Mouse (Mus musculus) gastrocnemius, postnatal 25 days (tissue): Measurements from ENCODE around the gene Vac14. TPM values are rescaled to one million over a fixed set of nuclear protein-coding genes. Genes with fewer than 3 reads are reported as not detected.

Experiments
- DNase-seq: peaks from one replicate; pipeline ENCODE4 v3.0.0; 2022
- total RNA-seq, 2 experiments: library from RNA; stranded (reverse); gene quantifications; 1 replicate in 1 of 2; 2 replicates in 1 of 2; pipeline ENCODE4 v1.2.3; 2021

The Vac14 gene
- total RNA-seq, 2 experiments from 2014 or later: 15.4 to 16.2 TPM

DNA sequence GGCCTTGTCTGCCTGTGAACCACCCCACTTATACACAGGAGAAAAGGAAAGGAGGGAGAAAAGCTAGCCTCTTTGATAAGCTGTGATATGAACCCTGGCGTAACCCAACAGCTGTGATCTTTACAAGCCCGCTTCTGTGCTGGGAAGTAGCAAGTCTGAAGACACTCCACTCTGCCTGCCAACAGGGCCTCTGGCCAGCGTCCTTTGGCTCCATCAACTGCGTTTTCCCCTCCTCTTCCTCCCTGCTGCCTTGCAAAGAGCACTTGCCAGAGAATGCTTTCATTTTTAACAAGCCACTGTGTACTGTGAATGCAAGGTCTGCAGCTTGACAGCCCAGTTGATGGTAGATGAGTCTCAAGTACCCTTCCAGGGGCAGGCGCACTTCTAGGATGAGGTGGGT lies 69.3 kb downstream of the Vac14 start:
- peak; percentile 82 for DNase-seq

DNA sequence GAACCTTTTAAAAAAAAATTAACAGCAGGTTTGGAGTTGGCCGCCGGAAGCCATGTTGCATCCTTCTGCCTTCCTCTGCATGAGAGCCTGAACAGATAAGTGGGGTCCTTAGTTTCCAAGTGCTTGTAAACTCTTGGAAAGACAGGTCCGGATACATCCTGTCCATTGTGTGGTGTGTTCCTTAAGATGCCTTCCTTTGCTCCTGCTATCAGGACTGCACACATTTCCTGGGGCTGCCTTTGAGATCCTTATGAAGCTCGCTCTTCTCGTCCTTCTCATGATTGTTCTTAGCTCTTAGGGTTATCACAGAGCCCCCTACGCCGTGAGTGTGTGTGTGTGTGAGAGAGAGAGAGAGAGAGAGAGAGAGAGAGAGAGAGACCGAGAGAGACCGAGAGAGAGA lies 71.6 kb downstream of the Vac14 start:
- no peak for DNase-seq

DNA sequence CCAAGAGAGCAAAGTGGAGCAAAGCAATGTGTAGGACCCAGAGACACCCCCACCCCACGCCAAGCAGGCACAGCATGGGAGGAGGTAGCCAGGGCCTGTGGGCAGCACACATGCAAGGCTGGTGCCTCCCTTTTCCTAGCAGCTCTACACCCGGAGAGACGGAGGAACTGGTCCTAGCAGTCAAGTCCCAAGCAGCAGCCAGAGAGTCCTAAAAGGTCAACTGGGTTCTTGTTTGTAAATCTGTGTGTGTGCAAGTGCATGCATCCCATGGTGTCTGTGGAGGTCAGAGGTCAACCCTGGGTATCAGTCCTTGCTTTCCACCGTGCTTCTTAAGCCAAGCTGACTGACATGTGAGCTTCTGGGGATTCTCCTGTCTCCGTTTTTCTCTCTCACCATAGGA lies 75.8 kb downstream of the Vac14 start:
- DNase-seq: no peak

DNA sequence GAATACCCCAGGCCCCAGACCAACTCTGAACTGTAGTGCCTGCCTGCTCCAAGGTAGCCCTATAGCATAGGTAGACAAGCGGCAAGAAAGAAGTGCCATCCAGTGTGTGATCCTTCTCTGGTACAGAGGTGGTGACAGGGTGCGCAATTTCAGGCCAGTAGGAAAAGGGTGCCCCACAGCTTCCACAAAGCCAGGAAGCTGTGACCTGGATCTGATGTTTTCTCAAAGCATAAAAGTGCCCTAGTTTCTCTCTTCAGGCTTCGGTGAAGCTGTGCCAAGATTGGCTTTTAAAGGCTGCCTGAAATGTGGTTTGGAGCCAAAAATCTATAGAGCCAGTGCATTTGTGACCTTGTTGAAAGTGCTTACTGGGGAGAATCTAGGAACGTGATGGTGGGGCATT lies 76.4 kb downstream of the Vac14 start:
- no peak for DNase-seq

DNA sequence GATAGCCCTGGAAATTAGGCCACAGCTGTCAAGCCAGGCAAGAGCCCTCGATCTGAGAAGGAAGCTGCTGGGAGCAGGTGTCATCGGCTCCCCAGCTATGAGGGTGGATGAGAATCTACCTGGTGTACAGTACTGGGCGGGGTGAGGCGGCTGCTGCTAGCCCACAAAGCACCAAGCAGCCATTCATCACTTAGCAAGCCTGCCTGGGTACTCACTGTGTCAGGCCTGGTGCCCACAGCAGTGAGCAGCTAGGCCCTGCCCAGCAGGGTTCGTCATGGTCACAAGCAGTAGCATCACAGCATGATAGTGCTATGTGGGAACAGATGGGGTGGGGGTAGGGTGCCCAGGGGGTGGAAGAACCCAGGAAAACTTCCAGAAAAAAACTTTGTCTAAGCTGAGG lies 77.0 kb downstream of the Vac14 start:
- no peak for DNase-seq

DNA sequence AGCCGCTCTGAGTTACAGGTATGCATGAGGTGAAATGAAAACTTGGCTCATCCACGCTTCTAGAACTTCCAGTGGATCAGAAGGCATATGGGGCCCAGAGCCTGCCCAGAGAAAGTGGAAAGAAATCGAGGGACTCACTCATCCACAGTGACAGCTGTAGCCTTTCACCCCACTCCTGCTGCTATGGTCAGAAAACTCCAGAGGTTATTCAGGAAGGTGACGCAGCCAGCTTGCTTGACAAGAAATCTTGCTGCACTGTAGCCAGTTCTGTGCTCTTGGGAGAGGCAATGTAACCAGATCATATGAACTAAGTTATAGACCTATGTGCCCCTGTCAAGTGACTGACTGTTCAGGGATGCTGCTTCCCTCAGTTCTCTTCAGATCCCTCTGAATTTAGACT lies 77.7 kb downstream of the Vac14 start:
- DNase-seq: no peak

DNA sequence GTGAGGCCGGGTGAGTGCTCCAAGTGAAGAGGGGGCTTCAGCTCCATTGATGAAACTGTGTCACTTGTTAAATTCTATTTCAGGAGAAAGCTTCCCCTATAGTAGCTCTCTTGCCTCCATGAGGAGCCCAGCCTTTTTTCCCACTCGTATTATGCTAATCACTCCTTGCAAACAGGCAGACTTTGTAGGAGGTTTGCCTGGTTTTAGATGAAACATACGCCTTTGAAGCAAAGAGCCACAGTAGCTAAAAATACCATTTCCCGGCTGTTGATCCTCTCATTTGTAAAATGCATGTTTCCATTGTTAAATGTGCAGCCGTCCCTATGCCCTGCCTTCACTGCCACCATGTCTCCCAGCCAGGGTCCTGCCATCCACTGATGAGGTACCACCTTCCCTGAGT lies 79.2 kb downstream of the Vac14 start:
- no peak for DNase-seq

DNA sequence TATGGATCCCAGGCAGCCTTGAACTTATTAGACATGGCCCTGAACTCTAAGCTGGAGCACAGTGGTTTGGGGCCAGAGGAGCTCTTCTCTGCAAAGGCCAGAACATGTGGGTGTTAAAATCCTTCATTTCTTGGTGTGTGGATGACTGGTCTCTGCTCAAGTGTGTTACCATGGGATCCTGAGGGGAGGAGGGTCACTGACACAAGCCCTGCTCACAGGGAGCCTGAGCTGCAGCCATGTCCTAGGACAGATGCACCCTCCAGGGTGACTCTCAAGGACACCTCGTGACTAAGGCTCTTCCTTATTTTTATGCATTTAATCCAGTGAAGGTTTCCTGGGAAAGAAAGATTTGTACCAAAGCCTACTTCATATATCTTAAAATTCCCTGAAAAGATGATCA lies 79.7 kb downstream of the Vac14 start:
- no peak for DNase-seq

DNA sequence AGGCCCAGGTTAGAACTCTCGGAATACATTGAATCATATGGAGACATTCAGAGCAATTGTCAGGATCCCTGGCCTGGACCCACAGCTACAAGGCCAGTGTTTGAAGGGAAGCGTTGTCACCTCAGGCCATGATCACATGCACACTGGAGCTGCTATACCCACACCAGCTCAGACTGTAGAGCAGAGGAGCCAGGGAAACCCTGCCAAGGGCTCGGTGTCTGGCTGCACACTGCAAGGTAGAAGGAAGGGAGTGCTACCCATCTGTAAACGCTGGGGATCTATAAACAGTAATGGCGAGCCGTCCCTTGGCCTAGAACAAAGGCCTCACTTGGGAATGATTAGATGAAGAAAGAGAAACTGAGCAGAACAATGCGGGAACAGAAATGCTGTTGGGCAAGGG lies 81.1 kb downstream of the Vac14 start:
- DNase-seq: no peak

DNA sequence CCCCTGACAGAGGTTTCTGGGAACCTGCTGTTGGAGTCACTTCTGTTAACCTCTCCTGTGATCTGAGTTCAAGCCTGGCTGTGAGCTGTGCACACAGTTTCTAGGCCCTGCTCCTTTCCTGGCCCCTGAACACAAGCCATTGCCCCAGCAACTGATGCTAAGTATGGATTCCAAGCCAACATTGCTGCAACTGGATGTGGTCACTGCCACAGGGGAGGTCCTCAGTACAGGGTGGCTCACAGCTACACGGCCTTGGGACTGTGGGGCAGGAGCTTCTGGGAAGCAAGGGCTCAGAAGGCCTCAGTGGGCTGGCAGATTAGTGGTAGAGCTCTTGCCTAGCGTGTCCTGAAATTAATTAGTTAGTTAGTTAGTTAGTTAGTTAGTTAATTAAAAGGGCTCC lies 82.2 kb downstream of the Vac14 start:
- no peak for DNase-seq

DNA sequence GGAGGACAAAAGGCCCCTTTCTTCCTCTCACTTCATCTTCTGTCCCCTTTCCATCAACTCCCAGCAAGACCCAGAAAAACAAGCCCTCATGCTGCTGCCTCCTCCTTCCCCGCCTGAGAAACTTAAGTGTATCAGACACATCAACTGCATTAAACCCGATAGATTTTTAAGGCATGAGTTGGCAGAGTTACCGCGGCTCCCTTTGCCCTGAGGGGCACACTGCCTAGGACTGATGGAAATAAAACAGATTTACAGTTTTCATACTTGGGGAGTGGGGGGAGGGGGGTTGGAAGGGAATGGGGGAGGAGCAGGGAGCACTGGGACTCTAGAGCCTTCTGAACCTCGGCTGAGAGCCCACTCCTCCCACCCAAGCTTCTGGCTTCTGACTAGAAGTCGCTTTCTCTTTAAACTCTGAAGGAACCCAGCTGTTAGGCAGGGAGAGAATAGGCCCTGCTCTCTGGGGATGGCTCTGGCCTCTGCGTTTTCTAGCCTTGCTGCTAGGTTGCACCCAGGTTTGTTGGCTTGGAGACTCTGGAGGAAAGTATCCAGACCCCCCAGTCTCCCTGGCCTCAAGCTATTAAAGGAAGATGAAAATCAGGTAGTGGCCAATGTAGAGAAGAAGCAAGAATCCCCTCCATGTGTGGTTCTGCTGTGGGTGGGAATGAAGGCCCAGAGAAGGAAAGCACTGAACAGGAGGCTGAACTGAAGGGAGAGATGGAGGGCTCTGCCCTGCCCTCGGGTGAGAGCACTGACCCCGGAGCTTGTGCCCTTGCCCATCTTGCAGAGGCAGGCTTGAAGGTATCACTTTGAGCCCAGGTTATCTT lies 84.5 kb downstream of the Vac14 start:
- no peak for DNase-seq

DNA sequence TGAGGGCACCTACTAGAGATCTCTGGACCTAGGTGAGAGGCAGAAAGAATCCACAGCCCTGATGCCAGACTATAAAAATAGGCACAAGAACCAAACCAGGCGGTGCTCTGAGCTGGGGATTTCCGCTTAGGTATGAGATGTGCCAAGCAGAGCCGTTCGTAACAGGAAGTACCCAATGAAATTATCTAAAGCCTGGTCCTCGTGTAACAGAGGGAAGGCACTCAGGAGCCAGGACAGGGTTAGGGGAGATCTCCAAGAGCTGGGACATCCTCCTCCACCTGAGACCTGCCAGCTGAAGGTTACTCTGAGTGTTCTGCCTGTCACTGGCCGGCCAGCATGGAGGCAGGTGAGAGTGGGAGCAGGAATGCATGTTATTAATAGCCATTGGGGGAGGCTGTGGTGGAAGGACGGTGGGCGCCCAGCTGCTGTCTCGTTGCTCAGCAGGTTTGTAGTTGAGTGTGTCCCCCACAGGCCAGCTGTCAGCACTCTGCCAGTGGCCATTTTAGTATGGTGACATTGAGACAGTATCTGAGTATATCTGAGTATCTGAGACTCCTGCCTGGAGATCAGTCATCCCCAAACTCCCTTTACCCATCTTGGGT lies 85.2 kb downstream of the Vac14 start:
- no peak for DNase-seq

DNA sequence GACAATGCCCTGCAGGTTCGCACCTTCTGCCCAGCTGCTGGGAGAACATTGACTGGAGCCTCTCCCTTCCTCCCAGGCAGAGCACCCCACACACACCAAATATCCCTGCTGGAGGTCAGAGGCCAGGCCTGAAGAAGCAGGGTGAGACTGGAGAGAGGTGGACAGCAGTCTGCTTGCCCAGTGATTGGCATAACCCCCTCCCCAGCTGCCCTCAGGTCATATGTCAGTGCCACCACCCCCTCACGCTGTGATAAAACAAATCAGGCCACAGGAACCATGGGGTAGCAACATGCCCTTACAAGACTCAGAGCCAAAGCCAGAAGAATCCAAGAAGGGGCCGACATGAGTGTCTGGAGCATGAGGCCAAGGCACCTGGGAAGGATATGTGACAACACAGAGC lies 85.7 kb downstream of the Vac14 start:
- DNase-seq: no peak

DNA sequence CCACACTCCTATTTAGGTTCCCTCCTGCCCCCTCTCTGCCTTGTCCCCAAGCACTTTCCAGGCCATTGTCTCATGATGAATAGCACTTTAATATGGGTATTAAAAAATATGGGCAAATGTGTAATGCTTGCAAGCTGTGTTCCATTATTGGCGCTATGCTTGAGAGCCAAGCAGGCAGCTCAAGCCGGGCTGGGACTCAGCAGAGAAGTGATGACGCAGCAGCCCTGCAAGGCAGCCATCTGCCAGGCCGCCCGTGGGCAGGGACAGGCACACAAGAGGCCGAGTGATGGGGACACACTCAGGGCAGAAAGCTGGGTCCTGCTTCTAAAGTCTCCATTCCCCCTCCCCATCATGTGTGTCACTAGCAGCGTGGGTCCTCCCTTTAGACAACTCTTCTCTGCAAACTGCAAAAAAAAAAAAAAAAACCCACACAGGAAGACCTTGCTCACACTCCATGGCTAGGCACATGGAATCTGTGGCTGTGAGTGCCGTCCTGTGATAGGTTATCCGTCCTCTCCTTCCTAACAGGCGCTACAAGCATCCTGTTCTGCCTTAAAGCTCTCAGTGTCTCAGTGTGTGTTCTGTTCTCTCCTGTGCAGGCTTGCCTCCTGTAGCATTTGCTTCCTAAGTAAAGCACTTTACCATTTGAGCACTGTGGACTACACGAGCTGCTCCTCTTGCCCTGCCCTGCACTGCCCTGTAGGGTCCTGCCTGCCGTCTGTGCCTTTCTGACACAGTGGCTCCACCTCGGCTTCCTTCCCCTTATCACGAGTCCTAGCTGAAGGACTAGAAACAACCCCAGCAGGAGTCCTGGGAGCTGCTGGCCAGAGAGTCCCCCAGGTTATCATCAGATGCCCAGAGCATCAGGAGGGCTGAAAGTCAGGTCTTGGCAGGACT lies 87.3 kb downstream of the Vac14 start:
- DNase-seq: no peak

DNA sequence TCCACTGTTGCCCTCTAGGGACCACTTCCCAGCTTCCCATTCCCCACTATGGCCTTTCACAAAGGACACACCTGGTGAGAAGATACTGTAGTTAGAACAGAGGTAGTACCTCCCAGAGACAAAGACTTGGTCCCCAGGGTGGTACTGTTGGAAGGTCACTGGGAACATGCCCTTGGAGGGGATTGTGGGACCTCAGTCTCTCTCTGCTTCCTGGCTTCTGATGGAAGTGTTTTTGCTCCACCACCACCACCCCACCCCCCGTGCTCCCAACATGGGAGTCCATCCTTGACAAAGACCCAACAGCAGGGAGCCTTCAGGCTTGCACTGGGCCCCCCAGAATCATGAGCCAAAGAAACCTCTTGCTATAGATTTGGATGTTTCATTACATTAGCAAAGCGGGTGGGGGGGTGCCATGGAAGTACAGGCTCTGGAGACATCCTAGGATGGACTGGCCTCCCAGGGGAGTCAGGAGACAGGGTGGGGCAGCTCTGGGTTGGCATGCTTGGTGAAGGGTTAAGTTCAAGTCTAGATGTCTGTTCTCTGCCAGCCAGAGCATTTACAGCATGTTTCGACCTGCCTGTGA lies 88.0 kb downstream of the Vac14 start:
- no peak for DNase-seq

DNA sequence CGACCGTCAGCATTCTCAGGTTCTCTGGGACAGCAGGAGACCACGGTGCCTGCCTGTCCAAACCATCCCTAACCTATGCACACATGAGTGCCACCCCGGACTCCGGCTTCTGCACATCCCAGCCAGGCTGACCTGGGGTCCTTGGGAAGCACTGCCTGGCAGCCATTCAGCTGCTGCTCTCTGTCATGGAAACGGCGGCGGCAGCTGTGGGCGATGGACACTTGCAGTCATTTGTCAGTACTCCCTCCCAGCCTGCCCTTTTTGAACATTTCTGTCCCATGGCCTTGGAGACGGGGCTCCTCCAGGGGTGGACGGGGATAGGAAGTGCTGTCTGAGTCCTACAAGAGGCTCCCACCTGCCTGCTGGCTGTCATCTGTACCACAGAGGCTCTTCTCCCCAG lies 90.0 kb downstream of the Vac14 start:
- no peak for DNase-seq

DNA sequence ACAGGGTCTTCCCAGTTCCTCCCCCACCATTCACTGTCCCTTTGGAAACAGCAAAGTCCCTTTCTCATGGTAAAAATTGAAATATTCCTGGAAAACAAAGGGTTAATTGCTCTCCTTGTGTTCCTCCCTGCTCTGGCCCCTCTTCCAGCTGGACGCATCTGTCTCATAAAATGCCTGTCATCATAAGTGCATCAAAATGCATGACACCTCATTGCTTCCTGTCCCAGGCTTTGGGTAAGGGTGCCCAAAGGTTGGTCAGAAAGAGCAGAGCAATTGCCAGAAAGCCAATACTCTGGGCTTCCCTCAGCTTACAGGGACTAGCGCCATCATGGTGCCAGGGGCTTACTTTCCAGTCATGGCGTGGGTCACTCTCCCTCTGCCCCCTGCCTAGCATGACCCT lies 92.2 kb downstream of the Vac14 start:
- DNase-seq: no peak

DNA sequence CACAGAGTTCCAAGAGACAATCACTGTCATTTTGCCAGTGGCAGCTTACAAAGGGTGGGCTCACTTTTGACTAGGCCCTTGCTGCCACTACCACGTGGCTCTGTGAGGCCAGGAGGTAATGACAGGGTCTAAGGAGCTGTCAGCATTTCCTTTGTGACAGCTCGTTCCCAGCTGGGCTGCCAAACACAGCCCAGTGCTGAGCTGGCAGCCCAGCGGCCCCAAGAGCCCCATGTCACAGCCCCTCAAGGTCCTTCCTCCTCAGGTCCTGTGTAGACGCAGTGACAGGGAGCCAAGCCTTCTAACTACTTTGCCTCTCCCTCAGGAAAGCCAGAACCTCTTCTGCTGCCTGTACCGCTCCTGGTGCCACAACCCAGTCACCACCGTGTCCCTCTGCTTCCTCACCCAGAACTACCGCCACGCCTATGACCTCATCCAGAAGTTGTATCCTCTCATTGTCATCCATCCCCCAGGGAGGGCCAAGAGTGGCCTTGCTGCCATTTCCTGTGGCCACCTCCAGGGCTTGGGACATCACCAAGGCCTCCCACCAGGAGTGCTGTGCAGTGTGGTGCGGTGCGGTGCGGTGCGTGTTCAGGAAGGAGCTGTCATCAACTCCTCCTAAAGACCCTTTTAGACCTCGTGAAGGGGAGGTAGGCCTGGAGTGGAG lies 93.0 kb downstream of the Vac14 start:
- no peak for DNase-seq

DNA sequence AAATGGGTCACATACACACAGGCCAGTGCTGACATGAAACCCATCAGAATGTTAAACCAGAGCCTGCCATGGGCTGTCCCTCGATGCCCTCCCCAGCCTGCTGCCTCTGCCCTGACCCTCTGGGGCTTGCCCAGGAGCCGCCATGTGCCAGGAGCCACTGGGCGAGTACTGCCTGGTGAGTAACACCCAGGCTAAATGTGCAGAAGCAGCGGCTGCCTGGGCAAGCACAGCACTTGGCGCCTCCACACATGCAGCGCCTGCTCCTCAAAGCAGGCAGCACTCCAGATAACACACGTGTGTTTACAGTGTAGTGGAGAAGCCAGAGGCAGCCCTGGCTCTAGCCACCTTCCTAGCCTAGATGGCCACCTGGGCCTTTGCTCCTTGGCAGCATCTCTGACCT lies 94.7 kb downstream of the Vac14 start:
- peak; percentile 88 for DNase-seq

DNA sequence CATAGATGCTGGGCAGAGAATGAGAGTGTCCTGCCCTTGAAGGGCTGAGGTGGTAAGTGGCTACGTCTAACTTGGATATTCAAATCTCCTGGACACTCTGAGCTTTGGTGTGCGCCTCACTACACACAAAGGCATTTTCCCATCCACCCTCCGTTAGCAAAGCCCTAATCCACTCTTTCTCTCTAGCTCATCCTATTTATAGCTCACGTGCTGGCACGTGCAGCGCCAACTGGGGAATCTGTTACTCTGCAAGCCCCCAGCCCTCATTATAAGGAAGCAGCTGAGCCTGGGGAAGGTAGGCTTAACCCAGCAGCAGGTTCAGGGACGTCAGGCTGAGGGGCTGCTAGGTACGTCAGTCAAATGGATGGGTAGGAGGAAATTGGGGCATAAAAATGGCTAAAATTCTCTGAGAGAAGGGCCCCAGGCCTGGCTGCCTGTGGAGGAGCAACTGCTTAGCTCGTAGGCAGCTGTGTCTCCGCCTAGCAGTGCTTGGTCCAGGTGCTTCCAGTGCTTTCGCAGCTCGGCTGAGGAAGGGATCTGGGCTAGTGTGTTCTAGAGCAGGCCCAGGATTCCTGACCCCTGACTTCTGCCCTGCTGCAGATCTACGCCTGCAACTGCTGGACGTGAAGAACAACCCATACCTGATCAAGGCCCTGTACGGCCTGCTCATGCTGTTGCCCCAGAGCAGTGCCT lies 96.6 kb downstream of the Vac14 start:
- DNase-seq: no peak

DNA sequence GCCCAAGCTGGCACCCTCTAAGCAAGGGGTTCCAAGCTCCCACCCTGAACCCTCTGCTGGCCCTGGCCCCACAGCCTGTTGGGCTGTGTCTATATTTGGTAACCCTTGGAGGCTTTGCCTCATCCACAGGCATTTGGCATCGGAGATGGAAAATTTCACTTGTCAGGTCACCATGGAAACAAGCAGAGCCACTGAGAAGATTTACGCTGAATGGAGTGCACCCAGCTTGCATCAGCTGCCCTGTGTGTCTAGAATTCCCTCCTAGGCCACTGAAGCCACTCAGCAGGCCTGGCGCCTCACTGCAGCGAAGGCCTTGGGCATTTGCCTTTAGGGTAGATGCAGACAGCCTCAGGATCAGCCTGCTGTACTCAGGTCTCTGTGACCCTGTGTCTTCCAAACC lies 97.7 kb downstream of the Vac14 start:
- peak; percentile 63 for DNase-seq

DNA sequence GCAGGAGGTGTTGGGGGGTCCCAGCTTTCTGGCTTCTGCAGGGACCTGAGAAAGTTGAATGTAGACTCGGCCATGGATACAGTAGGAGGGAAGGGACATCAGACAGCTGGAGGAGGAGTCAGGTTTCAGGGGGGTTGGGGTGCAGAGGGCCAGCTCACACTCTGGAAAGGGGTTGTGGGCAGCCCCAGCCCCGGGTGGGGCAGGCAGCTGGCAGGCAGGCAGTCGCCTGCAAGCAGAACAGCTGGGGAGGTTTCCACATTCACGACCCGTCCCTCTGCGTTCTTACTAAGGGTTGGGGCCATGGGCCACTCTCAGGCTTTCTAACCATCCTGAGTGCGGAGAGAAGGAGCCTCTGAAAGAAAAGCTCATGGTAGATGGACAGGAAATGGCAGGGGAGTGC lies 98.7 kb downstream of the Vac14 start:
- DNase-seq: no peak
